Mouse (Mus musculus): ENCODE measurements around the gene Capza1. TPM values are rescaled to one million over a fixed set of nuclear protein-coding genes. Genes with fewer than 3 reads are reported as not detected.

Capza1 gene
- polyA plus RNA-seq, 1 experiment from 2014 or later: 245 TPM

DNA sequence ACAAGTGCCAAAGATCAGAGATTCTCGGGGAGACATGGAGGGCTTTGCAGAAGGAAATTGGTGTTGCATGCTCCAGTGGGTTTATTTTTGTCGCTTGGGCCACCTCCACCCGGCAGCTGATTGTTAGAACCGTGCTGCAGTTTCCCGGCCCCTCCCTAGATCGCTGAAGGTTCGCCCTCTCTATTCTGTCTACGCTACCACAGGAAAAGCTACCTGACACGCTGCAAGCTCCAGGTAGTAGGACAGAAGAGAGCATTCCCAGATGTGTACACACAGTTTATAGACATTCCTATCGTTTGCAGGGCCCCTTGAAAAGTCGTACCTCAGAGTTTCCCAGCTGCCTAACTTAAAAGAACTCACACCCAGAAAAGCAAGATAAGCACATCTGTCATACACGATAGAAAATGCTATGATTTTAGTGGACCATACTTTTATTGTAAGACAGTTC, 1.1 kb upstream of the Capza1 start:
- Histone ChIP-seq H3K4me2 (replicated peaks; ENCODE audit: low read depth, low read length) (peak overlapping the region; percentile 51), H3K9me3 (ENCODE audit: control insufficient read depth, low read length) (no peaks in the 10 kb centered on the region), H3K9ac (ENCODE audit: low read depth, low read length) (peak overlapping the region; percentile 90), H3K36me3 (ENCODE audit: control insufficient read depth, insufficient read depth, low read length) (no peaks in the 10 kb centered on the region; the same call in 1 of the 2 replicates), H3K4me3 (ENCODE audit: low read depth, low read length) (peak overlapping the region; percentile 95), H3K4me1 (replicated peaks; ENCODE audit: control insufficient read depth, insufficient read depth, low read length) (0 out of 2 replicates have a peak, but pooled peaks cover 2% of the 10 kb centered on the region), H3K27ac (ENCODE audit: low read depth, low read length) (peak overlapping the region; percentile 94), H3K27me3 (ENCODE audit: control insufficient read depth, insufficient read depth, low read length) (no peaks in the 10 kb centered on the region)
- ATAC-seq (ENCODE audit: low FRiP score) (no peak), DNase-seq (ENCODE audit: low spot score) (no peak)
- under 1% methylated on average over 12 of the region's 12 CpGs for WGBS

DNA sequence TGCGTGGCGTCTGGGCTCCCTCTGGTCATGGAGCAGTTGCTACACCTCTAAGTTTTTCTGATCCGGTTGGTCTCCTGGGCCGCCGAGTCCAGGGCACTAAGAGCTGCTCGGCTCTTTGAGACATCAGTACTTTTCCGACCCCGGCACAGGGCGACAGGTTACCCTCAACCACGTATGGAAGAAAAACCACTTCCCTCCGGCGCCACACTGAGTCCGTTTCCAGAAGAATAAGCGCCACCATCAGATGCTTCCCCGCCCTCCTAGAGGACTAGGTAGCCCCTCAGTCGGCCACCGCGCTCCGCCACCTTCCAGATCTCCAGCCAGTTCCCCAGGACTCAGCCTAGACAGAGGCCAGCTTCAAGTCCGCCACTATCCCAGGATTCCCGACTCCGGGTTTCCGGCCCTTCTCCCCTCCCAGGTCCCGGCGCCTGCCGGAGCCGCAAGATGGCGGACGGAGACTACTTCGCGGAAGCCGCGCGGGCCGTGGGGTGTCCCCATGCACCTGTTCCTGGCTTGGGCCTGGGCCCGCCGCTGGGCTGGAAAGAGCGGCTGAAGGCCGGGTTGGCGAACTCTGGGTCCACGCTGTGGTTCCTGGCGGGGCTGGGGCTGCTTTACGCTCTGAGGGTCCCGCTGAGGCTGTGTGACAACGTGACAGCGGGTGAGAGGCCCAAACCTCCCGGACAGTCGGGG, 491 bp upstream of the Capza1 start:
- no peaks in the 10 kb centered on the region for H3K27me3 ChIP-seq (ENCODE audit: control insufficient read depth, insufficient read depth, low read length)
- peak overlapping the region; percentile 95 for H3K4me3 ChIP-seq (ENCODE audit: low read depth, low read length)
- H3K4me2 ChIP-seq (replicated peaks; ENCODE audit: low read depth, low read length): peak overlapping the region; percentile 51
- DNase-seq (ENCODE audit: low spot score): peak; percentile 87
- 0 out of 2 replicates have a peak, but pooled peaks cover 2% of the 10 kb centered on the region for H3K4me1 ChIP-seq (replicated peaks; ENCODE audit: control insufficient read depth, insufficient read depth, low read length)
- under 1% methylated on average over 48 of the region's 48 CpGs for WGBS
- peak overlapping the region; percentile 94 for H3K27ac ChIP-seq (ENCODE audit: low read depth, low read length)
- no peaks in the 10 kb centered on the region for H3K9me3 ChIP-seq (ENCODE audit: control insufficient read depth, low read length)
- no peaks in the 10 kb centered on the region; the same call in 1 of the 2 replicates for H3K36me3 ChIP-seq (ENCODE audit: control insufficient read depth, insufficient read depth, low read length)
- peak; percentile 94 for ATAC-seq (ENCODE audit: low FRiP score)
- peak overlapping the region; percentile 90 for H3K9ac ChIP-seq (ENCODE audit: low read depth, low read length)

DNA sequence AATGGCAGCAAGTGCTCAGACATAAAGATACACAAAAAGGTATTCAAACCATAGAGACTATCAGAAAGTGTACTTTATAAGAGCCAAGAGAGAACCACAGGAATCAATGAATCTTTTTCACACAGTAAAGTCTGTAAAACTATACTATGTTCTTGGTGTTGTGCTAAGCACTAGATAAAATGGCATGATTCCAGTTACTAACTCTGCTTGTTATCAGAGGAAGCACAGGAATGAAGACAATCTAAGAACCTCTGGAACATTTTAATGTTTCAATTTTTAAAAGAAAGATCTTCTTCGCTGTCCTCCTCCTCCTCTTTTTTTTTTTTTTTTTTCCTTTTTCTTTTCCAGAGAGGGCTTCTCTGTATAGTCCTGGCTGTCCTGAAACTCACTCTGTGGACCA, 5.7 kb downstream of the Capza1 start:
- 95% methylated on average over 1 of the region's 1 CpGs for WGBS
- no peak for ATAC-seq (ENCODE audit: low FRiP score)

GRCm38 (mm10) chr3:104856106-104856505, 8.2 kb downstream of the Capza1 start:
- Histone ChIP-seq H3K36me3 (ENCODE audit: control insufficient read depth, insufficient read depth, low read length) (no peaks in the 10 kb centered on the region), H3K4me2 (replicated peaks; ENCODE audit: low read depth, low read length) (no peak overlapping the region), H3K9me3 (ENCODE audit: control insufficient read depth, low read length) (no peaks in the 10 kb centered on the region), H3K4me1 (replicated peaks; ENCODE audit: control insufficient read depth, insufficient read depth, low read length) (no peaks in the 10 kb centered on the region), H3K27me3 (ENCODE audit: control insufficient read depth, insufficient read depth, low read length) (no peaks in the 10 kb centered on the region), H3K9ac (ENCODE audit: low read depth, low read length) (no peak overlapping the region), H3K4me3 (ENCODE audit: low read depth, low read length) (no peak overlapping the region), H3K27ac (ENCODE audit: low read depth, low read length) (no peak overlapping the region)
- WGBS: 86% methylated on average over 1 of the region's 1 CpGs
- no peak for ATAC-seq (ENCODE audit: low FRiP score)
- no peak for DNase-seq (ENCODE audit: low spot score)

More for the DNA sequence above, 5.7 kb downstream of the Capza1 start:
- no peak overlapping the region for H3K9ac ChIP-seq (ENCODE audit: low read depth, low read length)
- no peaks in the 10 kb centered on the region for H3K9me3 ChIP-seq (ENCODE audit: control insufficient read depth, low read length)
- no peaks in the 10 kb centered on the region for H3K36me3 ChIP-seq (ENCODE audit: control insufficient read depth, insufficient read depth, low read length)
- no peak for DNase-seq (ENCODE audit: low spot score)
- no peak overlapping the region for H3K27ac ChIP-seq (ENCODE audit: low read depth, low read length)
- H3K4me2 ChIP-seq (replicated peaks; ENCODE audit: low read depth, low read length): no peak overlapping the region
- H3K4me3 ChIP-seq (ENCODE audit: low read depth, low read length): no peak overlapping the region
- 0 out of 2 replicates have a peak, but pooled peaks cover 2% of the 10 kb centered on the region for H3K4me1 ChIP-seq (replicated peaks; ENCODE audit: control insufficient read depth, insufficient read depth, low read length)
- no peaks in the 10 kb centered on the region for H3K27me3 ChIP-seq (ENCODE audit: control insufficient read depth, insufficient read depth, low read length)

- no peaks in the 10 kb centered on the region for H3K36me3 ChIP-seq (ENCODE audit: control insufficient read depth, insufficient read depth, low read length)
Observed at GRCm38 (mm10) chr3:104854866-104855265, 9.4 kb downstream of the Capza1 start.

DNA sequence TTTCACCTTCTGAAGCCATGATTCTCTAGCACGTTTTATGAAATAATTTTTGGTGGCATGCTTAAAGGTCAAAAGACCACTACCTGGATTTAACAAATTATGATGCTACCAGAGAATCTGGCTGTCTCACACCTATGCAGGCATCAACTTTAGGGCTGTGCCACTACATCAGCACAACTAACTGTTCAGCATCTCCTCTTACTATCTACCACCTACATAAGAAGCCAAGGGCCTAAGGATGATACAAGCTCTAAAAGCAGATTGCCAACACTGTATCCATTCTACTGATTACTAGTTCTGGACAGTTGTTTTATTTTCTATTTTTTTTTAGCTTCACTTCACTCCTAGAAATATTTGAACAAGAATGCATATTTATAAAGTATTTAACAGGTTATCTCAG, 9.8 kb downstream of the Capza1 start:
- WGBS: 91% methylated on average over 1 of the region's 1 CpGs
- DNase-seq (ENCODE audit: low spot score) (no peak), ATAC-seq (ENCODE audit: low FRiP score) (no peak)
- Histone ChIP-seq H3K4me1 (replicated peaks; ENCODE audit: control insufficient read depth, insufficient read depth, low read length) (no peaks in the 10 kb centered on the region), H3K9me3 (ENCODE audit: control insufficient read depth, low read length) (no peaks in the 10 kb centered on the region), H3K4me3 (ENCODE audit: low read depth, low read length) (no peak overlapping the region), H3K27me3 (ENCODE audit: control insufficient read depth, insufficient read depth, low read length) (no peaks in the 10 kb centered on the region), H3K9ac (ENCODE audit: low read depth, low read length) (no peak overlapping the region), H3K27ac (ENCODE audit: low read depth, low read length) (no peak overlapping the region), H3K4me2 (replicated peaks; ENCODE audit: low read depth, low read length) (no peak overlapping the region), H3K36me3 (ENCODE audit: control insufficient read depth, insufficient read depth, low read length) (no peaks in the 10 kb centered on the region)

More at GRCm38 (mm10) chr3:104854866-104855265, 9.4 kb downstream of the Capza1 start:
- Histone ChIP-seq H3K9me3 (ENCODE audit: control insufficient read depth, low read length) (no peaks in the 10 kb centered on the region), H3K27ac (ENCODE audit: low read depth, low read length) (no peak overlapping the region), H3K27me3 (ENCODE audit: control insufficient read depth, insufficient read depth, low read length) (no peaks in the 10 kb centered on the region), H3K9ac (ENCODE audit: low read depth, low read length) (no peak overlapping the region), H3K4me3 (ENCODE audit: low read depth, low read length) (no peak overlapping the region), H3K4me1 (replicated peaks; ENCODE audit: control insufficient read depth, insufficient read depth, low read length) (no peaks in the 10 kb centered on the region), H3K4me2 (replicated peaks; ENCODE audit: low read depth, low read length) (no peak overlapping the region)
- DNase-seq (ENCODE audit: low spot score) (no peak), ATAC-seq (ENCODE audit: low FRiP score) (no peak)

GRCm38 (mm10) chr3:104846601-104847000, 17.7 kb downstream of the Capza1 start:
- H3K27ac ChIP-seq (ENCODE audit: low read depth, low read length): no peak overlapping the region
- H3K4me1 ChIP-seq (replicated peaks; ENCODE audit: control insufficient read depth, insufficient read depth, low read length): no peaks in the 10 kb centered on the region
- H3K4me2 ChIP-seq (replicated peaks; ENCODE audit: low read depth, low read length): no peak overlapping the region
- H3K36me3 ChIP-seq (ENCODE audit: control insufficient read depth, insufficient read depth, low read length): peaks cover 3% of the 10 kb centered on the region
- ATAC-seq (ENCODE audit: low FRiP score) (no peak), DNase-seq (ENCODE audit: low spot score) (no peak)
- WGBS: 98% methylated on average over 4 of the region's 4 CpGs
- no peak overlapping the region for H3K4me3 ChIP-seq (ENCODE audit: low read depth, low read length)
- H3K9me3 ChIP-seq (ENCODE audit: control insufficient read depth, low read length): no peaks in the 10 kb centered on the region
- no peak overlapping the region for H3K9ac ChIP-seq (ENCODE audit: low read depth, low read length)
- no peaks in the 10 kb centered on the region for H3K27me3 ChIP-seq (ENCODE audit: control insufficient read depth, insufficient read depth, low read length)

GRCm38 (mm10) chr3:104841049-104841448, 23.3 kb downstream of the Capza1 start:
- Histone ChIP-seq H3K9ac (ENCODE audit: low read depth, low read length) (no peak overlapping the region), H3K36me3 (ENCODE audit: control insufficient read depth, insufficient read depth, low read length) (peaks cover 3% of the 10 kb centered on the region), H3K27me3 (ENCODE audit: control insufficient read depth, insufficient read depth, low read length) (no peaks in the 10 kb centered on the region), H3K9me3 (ENCODE audit: control insufficient read depth, low read length) (no peaks in the 10 kb centered on the region), H3K4me3 (ENCODE audit: low read depth, low read length) (no peak overlapping the region), H3K4me2 (replicated peaks; ENCODE audit: low read depth, low read length) (no peak overlapping the region), H3K4me1 (replicated peaks; ENCODE audit: control insufficient read depth, insufficient read depth, low read length) (no peaks in the 10 kb centered on the region), H3K27ac (ENCODE audit: low read depth, low read length) (no peak overlapping the region)
- DNase-seq (ENCODE audit: low spot score): no peak
- no peak for ATAC-seq (ENCODE audit: low FRiP score)
- 92% methylated on average over 5 of the region's 5 CpGs for WGBS

DNA sequence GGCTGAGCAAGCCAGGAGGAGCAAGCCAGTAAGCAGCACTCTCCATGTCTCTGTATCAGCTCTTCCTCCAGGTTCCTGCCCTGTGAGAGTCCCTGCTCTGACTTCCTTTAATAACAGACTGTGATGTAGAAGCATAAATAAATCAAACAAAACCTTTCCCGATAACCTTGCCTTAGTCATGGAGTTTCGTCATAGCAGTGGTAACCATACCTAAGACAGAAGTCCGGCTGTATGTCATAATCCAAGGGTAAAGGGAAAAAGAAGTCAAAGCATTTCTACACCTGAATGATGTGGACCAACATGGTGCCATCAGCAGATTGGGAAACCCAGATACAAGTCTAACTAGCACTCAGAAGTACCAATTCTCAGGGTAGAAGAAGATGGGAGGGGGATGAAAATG, 28.5 kb downstream of the Capza1 start:
- WGBS: 93% methylated on average over 3 of the region's 3 CpGs
- Histone ChIP-seq H3K4me3 (ENCODE audit: low read depth, low read length) (no peak overlapping the region), H3K9ac (ENCODE audit: low read depth, low read length) (no peak overlapping the region), H3K27ac (ENCODE audit: low read depth, low read length) (no peak overlapping the region), H3K4me2 (replicated peaks; ENCODE audit: low read depth, low read length) (no peak overlapping the region), H3K9me3 (ENCODE audit: control insufficient read depth, low read length) (no peaks in the 10 kb centered on the region), H3K4me1 (replicated peaks; ENCODE audit: control insufficient read depth, insufficient read depth, low read length) (no peaks in the 10 kb centered on the region), H3K36me3 (ENCODE audit: control insufficient read depth, insufficient read depth, low read length) (peaks cover 4% of the 10 kb centered on the region), H3K27me3 (ENCODE audit: control insufficient read depth, insufficient read depth, low read length) (no peaks in the 10 kb centered on the region)
- no peak for DNase-seq (ENCODE audit: low spot score)
- no peak for ATAC-seq (ENCODE audit: low FRiP score)
